Mouse (Mus musculus) monocyte, adult 5-6 weeks (primary cell): Measurements from ENCODE around the gene Tst. TPM values are rescaled to one million over a fixed set of nuclear protein-coding genes. Genes with fewer than 3 reads are reported as not detected.
A peak's percentile ranks its signal among the peaks of the same experiment; 100 is the strongest.

Experiments
- ATAC-seq: fragments of 153-309, 156-312 bp; replicated peaks from 2 replicates; pipeline ENCODE4 v1.8.0; 2017; ENCODE audit warnings: mild to moderate bottlenecking; ENCODE audit not compliant: low TSS enrichment, insufficient number of reproducible peaks, severe bottlenecking, poor library complexity, low FRiP score
- total RNA-seq: library from RNA; stranded (forward); fragments of 200-1000, 200-491, 200-594 nt; gene quantifications from 3 replicates; pipeline ENCODE4 v1.2.3, GENCODE M21; 2017

Tst gene
- total RNA-seq, 1 experiment from 2014 or later: 2.2 TPM

DNA sequence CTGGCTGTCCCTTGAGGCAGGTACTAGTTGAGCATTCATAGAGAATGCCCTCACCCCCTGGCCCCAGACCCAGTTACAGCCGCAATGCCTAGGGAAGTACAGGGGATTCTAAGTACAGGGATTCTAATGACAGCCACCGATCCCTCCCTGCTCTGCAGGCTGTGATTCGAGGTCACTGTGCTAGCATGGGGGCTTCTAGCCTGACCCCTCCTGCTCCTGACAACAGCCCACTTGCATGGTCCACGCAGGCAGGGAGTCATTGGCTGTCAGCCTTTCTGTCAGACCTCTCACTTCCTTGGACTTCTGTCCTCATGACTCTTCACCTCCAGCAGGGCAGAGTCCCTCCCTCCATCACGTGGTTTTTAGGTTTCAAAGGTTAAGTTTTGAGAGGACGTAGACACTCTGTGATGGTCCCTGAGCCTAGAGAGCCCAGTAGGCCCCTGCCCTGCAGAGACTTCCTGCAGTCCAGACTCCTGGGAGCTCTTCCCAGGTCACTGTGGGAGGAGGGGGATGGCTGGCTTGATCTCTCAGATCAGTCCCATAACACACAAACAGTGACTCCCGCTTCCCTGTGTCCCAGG is 25.9 kb upstream of the Tst start:
- ATAC-seq: no peak

DNA sequence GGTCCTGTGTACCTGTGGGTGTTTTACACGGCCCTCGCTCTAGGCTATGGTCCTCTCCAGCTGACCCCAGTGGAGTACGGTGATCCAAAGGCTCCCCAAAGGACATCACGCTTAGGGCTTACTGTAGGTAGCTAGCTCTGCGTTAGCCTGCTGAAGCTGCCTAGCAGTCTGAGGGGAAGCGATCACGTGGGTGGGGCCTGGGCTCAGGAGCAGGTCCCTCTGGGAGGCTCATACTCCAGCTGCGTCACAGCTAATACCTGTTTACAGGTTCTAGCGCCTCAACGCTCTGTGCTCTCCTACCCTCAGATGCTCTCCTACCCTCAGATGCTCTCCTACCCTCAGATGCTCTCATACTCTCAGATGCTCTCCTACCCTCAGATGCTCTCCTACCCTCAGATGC is 25.2 kb upstream of the Tst start:
- no peak for ATAC-seq

DNA sequence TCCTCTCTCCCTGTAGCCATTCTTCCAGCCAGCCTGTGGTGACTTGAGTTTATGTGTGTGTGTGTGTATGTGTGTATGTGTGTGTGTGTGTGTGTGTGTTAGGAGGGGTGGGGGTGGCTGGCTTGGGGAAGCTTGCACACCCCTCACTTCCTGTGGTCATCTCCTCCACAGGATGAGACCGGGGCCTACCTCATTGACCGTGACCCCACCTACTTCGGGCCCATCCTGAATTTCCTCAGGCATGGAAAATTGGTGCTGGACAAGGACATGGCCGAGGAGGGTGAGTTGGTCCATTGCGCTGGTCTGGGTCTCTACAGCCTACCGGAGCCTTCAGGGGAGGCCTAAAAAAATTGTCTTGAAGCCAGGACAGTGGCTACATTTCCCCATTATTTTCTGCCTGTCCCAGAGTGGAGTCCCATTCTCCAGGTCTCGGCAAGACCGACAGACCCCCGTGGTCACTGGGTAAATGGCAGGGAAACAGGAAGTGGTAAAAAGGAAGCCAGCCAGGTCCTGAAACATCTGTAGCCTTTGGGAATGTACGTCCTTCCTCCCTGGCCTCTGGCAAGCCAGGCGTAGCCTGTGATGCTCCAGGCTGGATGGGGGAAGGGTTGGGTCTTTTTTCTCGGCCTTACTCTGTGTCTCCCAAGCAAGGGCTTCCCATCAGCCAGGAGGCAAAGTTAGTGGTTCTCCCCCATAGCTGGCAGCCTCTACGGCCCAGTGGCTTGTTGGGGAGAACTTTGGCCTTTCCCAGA is 24.3 kb upstream of the Tst start:
- ATAC-seq: no peak

DNA sequence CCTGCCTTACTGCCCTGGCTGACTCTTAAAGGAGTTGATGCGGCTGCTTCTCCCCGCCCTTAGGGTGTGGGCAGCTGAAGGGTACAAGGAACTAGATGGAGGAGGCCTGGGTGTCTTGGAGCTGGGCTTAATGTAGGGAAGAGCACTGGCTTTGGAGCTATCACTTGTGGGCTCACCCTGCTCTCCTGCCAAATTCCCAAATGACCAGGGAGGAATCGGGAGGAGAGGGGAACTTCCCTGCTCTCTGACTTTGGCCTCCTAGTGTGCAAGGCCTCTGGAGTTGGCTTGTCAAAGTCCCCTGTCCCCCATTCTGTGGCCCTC is 23.4 kb upstream of the Tst start:
- no peak for ATAC-seq

DNA sequence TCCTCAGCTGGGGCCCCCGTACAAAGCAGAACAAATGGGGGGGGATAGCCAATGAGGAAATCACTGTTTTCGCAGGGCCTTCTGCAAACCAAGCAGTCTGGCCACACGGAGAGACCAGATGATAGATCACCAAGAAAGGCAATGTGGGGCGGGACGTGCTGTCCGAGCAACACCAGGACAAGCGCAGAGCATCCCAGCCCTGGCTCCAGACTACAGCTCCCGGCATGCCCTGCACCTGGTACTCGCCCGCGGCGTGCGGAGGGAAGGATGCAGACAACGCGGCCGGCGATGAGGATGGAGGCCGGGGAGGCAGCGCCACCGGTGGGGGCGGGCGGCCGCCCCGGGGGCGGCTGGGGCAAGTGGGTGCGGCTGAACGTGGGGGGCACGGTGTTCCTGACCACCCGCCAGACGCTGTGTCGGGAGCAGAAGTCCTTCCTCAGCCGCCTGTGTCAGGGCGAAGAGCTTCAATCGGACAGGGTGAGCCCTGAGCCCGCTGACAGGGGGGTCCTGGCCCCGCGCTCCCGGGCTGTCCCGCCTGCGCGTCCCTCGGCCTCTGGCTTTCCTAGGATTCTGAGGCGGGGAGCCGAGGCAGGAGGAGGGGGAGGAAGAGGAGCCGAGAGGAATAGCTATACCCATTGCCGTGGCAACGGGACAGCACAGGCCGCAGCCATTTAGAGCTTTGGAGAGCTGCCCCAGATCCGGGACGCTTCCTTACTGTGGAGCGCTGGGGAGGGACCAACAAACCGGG is 22.9 kb upstream of the Tst start, which contains the start of gene Kctd17:
Kctd17 (plus strand) TSS at position 174 of the 748 bp plus-strand sequence.
- ATAC-seq: peak; percentile 36; the same call in 1 of the 2 replicates

DNA sequence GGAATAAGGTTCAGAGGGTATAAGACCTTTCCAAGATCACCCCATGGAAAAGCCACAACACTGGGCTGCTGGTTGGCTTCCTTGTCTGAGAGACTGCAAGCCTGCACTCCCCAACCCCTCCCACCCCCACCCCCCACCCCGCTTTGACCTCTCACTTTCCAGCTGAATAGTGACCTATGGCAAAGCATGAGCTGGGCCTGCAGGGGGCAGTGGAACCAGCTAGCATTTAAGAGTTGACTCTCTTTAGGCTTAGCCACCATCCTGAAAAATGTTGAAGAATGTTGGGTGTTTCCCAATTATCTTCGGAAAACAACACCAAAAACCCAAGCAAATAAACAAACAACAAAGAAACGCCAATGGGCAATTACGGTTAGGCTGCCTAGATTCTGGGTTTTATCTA is 19.5 kb upstream of the Tst start:
- ATAC-seq: no peak

DNA sequence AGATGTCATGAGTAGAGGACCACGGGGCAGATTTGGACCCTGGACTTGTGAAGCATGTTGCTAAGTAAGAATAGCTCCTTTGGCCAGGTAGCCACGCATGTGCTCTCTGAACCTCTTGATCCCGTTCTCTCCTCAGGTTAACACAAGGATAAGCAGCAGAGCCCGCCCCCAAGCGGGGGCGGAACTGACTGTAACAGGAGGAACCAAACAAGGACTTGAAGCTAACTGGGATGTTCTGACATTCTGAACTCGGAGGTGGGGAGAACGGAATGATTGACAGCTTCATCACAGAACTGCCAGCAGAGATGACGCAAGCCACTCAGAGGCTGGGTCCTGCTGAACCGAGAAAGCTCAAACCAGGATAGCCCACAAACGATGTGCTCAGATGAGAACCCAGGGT is 18.8 kb upstream of the Tst start:
- no peak for ATAC-seq

DNA sequence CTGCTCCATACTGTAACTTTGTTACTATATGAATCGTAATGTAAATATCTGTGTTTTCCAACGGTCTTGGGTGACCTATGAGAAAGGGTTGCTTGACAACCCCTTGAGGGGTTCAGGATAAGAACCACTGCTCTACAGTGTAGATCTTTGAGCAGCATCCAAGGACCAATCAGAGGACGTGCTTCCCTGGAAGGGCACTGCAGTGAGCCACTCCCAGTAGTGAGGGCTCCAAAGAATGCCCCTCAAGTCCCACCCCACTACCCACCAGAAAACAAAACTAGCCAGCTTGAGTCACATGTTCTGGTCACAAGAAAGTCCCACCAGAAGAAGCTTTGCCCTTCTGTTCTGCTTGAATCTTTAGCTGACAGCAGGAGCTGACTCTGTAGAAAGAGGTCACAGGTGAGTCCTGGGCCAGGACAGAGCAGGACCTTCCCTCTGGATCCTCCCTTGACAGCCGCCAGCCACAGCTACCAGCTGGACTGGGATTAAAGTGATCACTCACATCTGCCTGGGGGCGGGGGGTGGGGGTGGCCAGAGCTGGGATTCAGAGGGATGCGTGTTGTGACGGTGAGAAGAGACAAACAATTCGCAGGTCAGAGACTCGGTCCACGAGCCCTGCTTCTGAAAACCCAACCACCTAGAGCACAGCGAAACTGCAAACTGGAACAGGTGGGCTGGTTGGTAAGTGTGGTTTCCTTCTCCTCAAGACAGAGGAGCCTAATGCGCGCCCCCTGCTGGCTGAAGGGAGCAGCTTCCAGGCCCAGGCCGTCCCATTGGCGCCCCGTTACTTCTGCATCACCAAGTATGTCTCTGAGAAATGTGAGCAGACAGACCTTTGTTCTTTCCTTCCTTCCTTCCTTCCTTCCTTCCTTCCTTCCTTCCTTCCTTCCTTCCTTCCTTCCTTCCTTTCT is 16.6 kb upstream of the Tst start:
- peak; percentile 89 for ATAC-seq

DNA sequence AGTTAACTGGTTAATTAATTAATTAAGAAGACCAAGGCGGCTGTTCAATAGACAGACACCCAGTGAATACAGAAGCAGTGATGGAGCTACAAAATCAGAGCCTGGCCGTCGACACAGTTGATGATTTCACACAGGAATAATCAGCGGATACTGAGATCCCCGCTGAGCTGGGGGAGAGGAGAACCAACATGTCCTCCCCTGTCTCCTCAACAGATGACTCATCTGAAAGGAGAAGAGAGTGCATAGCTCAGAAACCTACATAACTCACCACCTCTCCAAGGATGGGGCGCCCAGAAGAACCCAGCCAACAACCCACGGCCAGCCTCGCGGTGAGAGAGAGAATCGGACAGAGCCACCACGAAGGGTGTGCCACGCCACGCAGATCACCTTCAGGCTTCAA is 14.7 kb upstream of the Tst start:
- ATAC-seq: no peak

DNA sequence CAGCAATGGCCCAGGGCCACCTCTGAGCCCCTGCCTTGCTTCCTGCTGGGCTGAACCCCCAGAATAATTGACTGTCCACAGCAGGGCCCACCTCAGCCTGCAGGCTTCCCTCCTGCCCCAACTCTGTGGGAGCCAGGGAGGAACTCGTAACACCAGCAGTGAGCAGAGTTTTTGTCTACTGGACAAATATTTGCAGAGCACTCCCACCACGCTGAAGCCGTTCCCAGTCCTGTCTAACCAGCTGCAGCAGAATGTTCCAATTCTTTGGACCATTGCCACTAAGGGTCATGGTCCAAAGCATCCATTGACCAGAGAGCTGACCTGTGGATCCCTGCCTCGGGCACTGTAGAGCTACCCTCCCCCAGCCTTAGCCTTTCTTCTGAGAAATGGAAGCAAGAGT is 11.2 kb upstream of the Tst start:
- ATAC-seq: no peak

DNA sequence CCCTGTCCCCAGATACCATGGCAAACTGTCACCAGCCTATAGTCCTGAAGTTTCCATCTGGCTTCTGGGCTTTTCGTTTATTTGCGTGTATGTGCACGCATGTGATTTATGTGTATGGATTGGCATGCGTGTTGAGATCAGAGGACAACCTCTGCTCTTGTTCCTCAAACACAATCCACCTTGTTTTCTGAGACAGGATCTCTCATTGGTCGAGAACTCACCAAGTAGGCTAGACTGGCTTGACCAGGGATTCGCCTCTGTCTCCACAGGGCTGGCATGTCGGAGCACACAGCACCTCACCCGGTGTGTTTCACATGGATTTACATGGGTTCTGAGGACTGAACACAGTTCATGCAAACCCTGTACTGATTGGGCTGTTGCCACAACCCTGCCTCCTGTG is 8.4 kb upstream of the Tst start:
- no peak for ATAC-seq

DNA sequence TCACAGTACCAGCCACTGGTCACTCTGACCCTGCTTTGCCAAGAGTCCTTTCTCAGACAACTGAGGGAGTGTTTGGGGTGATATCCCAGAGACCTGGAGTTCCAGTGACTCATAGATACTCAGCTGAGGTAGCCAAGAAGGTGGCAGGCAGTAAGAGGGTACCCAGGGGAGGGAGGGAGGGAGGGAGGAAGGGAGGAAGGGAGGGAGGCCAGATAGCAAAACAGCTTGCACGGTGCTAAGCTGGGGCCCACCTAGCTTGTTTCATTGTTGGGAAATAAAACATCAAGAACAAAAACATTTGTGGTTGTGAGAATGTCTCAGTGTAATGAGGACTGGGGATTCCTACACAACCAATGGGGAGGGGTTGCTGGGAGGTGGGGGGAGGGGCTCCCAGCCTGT is 8.0 kb upstream of the Tst start:
- ATAC-seq: no peak

DNA sequence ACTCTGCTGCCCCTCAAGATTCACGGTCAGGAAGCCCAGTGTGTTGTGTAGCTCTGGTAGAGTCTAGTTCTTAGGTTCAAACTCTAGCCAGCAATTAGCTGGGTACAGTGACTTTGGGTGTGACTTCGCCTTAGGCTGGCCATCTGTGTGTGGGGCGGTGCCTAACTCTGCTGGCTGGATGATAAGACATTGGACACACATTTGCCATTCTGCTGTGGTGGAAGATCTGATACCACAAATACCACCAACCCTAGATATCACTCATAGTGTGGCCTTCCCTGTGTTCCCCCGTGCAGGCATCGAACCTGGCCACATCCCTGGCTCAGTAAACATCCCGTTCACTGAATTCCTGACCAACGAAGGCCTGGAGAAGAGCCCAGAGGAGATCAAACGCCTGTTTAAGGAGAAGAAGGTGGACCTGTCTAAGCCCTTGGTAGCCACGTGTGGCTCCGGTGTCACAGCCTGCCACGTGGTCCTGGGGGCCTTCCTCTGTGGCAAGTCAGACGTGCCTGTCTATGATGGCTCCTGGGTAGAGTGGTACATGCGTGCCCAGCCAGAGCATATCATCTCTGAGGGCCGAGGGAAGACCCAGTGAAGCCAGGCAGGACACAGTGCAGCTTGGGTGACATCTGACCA is 7.5 kb upstream of the Tst start:
- ATAC-seq: no peak

DNA sequence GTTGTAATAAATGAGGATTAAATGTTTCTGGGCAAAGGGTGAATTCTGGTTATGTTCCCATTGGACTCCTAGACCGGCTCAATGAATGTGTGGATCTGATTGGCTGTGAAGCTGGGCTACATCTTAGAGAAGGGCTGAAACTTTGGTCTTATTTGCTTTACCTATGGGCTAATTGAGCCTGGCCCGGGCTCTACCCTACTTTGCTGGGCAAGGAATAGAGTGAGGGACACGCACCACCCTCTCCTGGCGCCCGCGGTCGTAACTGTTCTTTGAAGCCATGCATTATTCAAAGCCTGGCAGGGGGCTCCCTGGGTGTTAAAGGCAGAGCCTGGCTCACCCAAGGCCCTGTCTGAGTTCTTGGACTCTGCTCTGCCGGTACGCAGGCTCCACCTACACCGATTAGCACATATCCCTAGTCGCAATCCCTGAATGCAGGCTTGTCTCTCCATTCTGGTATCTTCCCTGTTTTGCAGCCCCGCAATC is 3.9 kb upstream of the Tst start:
- no peak for ATAC-seq

DNA sequence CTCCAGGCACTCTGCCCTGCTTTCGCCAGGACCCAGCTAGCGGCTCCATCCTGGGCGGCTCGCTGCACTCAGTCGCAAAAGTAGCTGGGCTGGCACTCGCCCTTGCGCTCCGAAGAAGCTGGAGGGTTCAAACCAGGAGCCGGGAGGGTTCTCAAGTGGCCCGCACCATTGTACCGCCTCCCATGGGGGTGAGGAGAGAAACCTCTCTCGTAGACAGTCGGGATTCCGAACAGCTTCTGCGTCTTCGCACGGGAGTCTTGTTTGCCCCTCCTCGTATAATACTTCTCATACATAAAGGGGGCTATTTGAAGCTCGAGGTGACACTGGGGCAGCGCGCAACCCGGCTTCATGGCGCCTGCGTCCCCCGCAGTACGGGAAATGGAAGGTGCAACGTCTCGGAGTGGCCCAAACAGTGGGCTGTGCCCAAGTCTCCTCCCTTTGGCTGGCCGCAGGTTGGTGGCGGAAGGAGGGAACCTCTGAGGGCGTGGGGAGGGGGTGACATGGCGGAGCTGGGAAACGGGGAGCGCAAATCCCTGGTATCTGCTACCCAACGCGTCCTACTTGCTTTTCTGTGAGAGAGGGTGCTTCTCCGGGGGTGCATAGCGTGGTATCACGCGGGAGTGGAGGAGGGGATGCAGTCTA is 707 bp upstream of the Tst start, which contains the start of gene Mpst:
Mpst (plus strand) TSS at position 124 of the 642 bp plus-strand sequence.
- ATAC-seq: peak; percentile 93

DNA sequence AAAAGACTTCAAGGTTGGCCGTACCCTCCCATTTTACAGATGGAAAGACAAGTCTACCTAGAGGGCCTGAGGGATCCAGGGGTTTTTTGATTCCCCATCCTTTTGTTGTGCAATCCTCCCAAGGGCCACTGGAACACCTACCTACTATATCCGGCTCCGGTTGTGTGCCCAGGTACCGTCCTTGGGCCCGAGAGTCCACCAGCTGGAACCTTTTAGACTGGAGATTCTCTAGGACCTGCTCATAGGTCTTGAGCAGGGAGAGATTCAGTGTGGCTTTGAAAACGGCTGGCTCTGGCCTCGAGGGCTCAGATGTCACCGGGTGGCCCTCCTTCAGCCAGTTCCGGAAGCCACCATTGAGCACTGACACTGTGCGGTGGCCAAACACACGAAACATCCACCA is 609 bp downstream of the Tst start:
- no peak for ATAC-seq

DNA sequence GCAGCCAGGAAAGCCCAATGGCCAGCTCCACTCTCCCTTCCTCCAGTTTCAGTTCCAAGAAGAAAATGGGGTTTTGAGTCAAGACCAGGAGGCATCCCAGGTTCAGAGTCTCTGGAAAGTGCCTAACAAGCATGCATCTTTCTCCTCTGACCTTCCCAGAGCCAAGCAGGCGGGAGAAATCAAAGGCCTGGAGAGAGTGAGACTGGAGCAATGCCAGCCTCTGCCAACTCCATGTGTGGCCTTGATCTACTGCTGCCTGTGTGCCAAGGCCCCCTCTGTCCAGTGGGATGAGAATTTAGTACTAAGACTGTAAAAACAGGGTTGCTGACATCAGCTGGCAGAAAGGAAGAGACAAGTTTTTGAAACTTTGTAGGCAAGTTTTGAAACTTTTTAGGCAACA is 1.8 kb downstream of the Tst start:
- ATAC-seq: no peak

DNA sequence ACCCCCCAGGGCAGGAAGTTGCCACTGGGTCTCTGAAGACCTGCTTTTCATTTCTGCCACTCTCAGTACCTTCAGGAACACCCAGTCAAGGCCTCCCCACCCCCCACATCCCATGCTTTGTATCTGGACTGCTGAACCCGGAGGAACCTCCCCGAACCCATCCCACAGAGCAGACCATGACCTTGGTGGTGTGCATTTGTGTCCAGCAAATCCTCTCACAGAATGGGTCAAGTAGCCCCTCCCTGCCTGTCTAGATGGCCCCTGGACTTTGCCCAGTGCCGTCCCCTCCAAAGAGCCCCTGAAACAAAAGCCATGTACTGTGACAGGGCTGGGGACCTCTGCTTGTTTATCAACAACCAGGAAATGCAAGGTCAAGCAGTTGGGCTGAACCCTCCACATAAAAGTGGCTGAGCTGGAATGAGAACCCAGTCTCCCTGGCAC is 2.4 kb downstream of the Tst start:
- no peak for ATAC-seq
